Mouse (Mus musculus) erythroblast, adult 5-6 weeks (primary cell): Measurements from ENCODE around the gene Gm3636. TPM values are rescaled to one million over a fixed set of nuclear protein-coding genes. Genes with fewer than 3 reads are reported as not detected.
"Not testable (repeated sequence)": the region's sequence is repeated elsewhere in the genome, so short reads cannot be mapped to it uniquely, and the experiment has no call there.

Source experiments
- ATAC-seq: replicated peaks from 2 replicates; pipeline ENCODE4 v1.8.0; 2016; ENCODE audit warnings: moderate number of reproducible peaks, mild to moderate bottlenecking, moderate TSS enrichment, inconsistent platforms; ENCODE audit not compliant: poor library complexity, low FRiP score, severe bottlenecking
- total RNA-seq, 2 experiments: library from RNA; stranded (forward) in 1 of 2; stranded (reverse) in 1 of 2; fragments of 150-400 nt in 1 of 2; fragments of 200-764, 138-1000 nt in 1 of 2; gene quantifications; 2 replicates each; pipeline versions ENCODE4 v1.2.3 to v1.2.4; 2015 to 2017; ENCODE audit warnings: low replicate concordance in 2 of 2

Gm3636 gene
- total RNA-seq (2015; ENCODE audit: low replicate concordance): not detected in 2 replicates
- not detected in 2 replicates for total RNA-seq (2017; ENCODE audit: low replicate concordance)

DNA sequence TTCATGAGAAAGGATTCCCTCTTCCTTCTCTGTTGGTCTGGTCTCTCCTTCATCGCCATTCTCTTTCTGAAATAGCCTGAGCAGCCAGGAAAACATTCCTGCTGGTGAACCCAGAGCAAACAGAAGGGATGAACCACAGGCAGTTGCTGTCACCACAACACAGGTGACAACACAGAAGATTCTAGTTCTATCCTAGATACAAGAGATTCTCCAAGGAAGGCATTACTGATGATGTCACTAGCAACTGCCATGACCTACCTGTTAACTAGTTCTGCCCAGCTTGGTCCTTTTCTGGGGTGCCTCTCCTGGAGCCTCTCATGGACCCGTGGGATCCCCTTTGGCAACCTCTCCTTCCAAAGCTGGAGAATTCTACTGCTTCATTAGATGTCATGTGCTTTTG, at the start of gene Gm3636:
TSS of gene Gm3636 (minus strand) at position 101 of the 400 bp plus-strand sequence.
- not testable (repeated sequence) for ATAC-seq

GRCm38 (mm10) chr14:6774311-6774710, 32.2 kb upstream of the Gm3636 start, which contains the start of gene Gm8362:
Gene Gm8362, minus strand, starts transcription at chr14:6774411.
- not testable (repeated sequence) for ATAC-seq

DNA sequence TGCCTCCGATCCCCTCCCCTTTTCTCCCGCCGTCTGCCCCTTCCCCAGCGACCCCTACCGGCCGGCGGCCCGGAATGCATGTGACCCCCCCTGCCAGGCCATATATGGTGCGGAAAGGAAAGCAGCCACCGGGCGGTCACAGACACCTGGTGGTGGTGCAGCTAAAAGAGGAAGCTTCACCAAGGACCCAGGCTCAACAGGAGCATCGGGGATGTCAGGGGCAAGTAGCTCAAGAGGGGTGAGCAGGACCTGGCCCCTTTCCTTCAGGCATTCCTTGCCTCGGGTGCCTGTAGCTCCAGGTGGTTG, 15.1 kb upstream of the Gm3636 start:
- not testable (repeated sequence) for ATAC-seq

- not testable (repeated sequence) for ATAC-seq
Observed at GRCm38 (mm10) chr14:6756384-6757230, 14.5 kb upstream of the Gm3636 start.

DNA sequence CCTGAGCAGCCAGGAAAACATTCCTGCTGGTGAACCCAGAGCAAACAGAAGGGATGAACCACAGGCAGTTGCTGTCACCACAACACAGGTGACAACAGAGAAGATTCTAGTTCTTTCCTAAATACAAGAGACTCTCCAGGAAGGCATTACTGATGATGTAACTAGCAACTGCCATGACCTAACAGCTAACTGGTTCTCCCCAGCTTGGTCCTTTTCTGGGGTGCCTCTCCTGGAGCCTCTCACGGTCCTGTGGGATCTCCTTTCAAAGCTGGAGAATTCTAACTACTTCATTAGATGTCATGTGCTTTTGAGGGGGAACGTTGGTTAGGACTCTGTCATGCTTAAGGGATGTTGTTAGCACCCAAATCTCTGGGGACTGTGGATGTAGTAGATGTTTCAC, 22.0 kb downstream of the Gm3636 start, which contains the start of gene Gm8050:
TSS of gene Gm8050 (minus strand) at position 101 of the 400 bp plus-strand sequence.
- not testable (repeated sequence) for ATAC-seq

Other genes with a start within 250 kb of the Gm3636 start
- not detected in 2 replicates for gene Gm8356, start 205.0 kb downstream of the Gm3636 start, total RNA-seq (2015; ENCODE audit: low replicate concordance)
- gene Gm8356, start 205.0 kb downstream of the Gm3636 start, total RNA-seq (2017; ENCODE audit: low replicate concordance): not detected in 2 replicates
- not detected in 2 replicates for gene Gm3629, start 151.7 kb downstream of the Gm3636 start, total RNA-seq (2015; ENCODE audit: low replicate concordance)
- not detected in 2 replicates for gene Gm3629, start 151.7 kb downstream of the Gm3636 start, total RNA-seq (2017; ENCODE audit: low replicate concordance)
- gene Gm3460, start 119.9 kb downstream of the Gm3636 start, total RNA-seq (2015; ENCODE audit: low replicate concordance): not detected in 2 replicates
- gene Gm3460, start 119.9 kb downstream of the Gm3636 start, total RNA-seq (2017; ENCODE audit: low replicate concordance): not detected in 2 replicates
- gene Gm10251, start 58.2 kb downstream of the Gm3636 start, total RNA-seq (2015; ENCODE audit: low replicate concordance): not detected in 2 replicates
- not detected in 2 replicates for gene Gm10251, start 58.2 kb downstream of the Gm3636 start, total RNA-seq (2017; ENCODE audit: low replicate concordance)
- not detected in 2 replicates for gene Gm8050, start 22.1 kb downstream of the Gm3636 start, total RNA-seq (2015; ENCODE audit: low replicate concordance)
- not detected in 2 replicates for gene Gm8050, start 22.1 kb downstream of the Gm3636 start, total RNA-seq (2017; ENCODE audit: low replicate concordance)
- gene Gm8362, start 32.1 kb upstream of the Gm3636 start, total RNA-seq (2015; ENCODE audit: low replicate concordance): not detected in 2 replicates
- gene Gm8362, start 32.1 kb upstream of the Gm3636 start, total RNA-seq (2017; ENCODE audit: low replicate concordance): not detected in 2 replicates
- not detected in 2 replicates for gene Gm3642, start 98.0 kb upstream of the Gm3636 start, total RNA-seq (2015; ENCODE audit: low replicate concordance)
- not detected in 2 replicates for gene Gm3642, start 98.0 kb upstream of the Gm3636 start, total RNA-seq (2017; ENCODE audit: low replicate concordance)
- not detected in 2 replicates for gene Gm3667, start 147.6 kb upstream of the Gm3636 start, total RNA-seq (2015; ENCODE audit: low replicate concordance)
- not detected in 2 replicates for gene Gm3667, start 147.6 kb upstream of the Gm3636 start, total RNA-seq (2017; ENCODE audit: low replicate concordance)
- not detected in 2 replicates for gene Gm6356, start 231.5 kb upstream of the Gm3636 start, total RNA-seq (2015; ENCODE audit: low replicate concordance)
- not detected in 2 replicates for gene Gm6356, start 231.5 kb upstream of the Gm3636 start, total RNA-seq (2017; ENCODE audit: low replicate concordance)